Mouse (Mus musculus) cerebellum, adult 11-12 months (tissue): ENCODE measurements around the gene Osbpl3.

Experiments
- DNase-seq: peaks from one replicate; pipeline ENCODE4 v3.0.0; 2022

Gene Osbpl3

DNA sequence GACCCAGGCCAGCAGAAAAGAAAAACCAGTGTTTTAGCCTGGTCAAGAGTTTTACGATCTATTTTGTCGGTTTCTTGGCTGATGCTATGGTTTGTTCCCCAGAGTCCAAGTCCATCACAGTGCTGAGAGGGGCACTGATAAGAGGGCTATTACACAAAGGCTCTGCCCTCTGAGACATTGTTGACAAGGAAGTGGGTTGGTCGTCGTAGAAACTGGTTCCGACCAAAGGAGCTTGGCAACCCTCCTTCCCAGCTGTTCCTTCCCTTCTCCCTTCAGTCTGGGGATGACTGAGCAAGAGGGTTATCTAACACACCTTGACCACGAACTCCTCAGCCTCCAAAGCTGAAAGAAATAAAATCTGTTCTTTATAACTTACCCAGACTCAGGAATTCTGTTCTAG lies 192.3 kb downstream of the Osbpl3 start, which contains the start of gene Gsdme:
TSS of gene Gsdme (minus strand) at position 193 of the 400 bp plus-strand sequence.
- no peak for DNase-seq

DNA sequence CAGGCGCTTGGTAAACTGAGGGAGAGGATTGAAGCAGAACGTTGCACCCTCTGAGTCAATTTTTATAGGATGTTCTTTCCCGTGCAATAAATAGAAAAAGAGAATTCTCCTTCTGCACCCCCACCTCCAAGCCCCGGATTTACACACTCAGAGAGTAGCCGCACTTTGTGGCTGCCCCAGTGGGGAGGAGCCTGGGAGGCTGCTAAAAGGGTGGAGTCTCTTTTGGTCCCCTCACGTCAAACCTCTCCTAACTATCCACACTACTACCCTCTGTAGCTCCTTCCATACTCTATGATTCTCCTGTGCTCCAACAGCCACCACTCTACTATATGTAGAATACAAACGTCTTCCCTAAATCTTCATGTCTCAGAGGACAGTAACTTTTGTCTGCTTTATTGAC lies 193.7 kb downstream of the Osbpl3 start:
- DNase-seq: no peak

DNA sequence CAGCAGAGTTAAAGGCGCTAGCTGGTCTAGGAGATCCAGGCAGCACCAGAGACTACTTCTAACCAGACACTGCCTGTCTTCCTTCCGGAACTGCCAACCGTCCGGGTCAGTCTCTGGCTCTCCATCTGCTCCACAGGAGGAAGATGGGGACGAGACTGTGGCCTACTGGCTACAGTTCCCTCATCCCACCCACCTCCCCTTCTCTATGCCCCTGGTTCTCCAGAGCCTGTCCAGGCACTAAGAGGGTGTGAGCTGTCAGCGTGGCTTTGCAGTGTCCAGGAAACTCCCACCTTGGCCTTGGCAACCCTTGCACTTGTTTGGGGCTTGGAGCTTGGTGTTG lies 194.1 kb downstream of the Osbpl3 start:
- no peak for DNase-seq

DNA sequence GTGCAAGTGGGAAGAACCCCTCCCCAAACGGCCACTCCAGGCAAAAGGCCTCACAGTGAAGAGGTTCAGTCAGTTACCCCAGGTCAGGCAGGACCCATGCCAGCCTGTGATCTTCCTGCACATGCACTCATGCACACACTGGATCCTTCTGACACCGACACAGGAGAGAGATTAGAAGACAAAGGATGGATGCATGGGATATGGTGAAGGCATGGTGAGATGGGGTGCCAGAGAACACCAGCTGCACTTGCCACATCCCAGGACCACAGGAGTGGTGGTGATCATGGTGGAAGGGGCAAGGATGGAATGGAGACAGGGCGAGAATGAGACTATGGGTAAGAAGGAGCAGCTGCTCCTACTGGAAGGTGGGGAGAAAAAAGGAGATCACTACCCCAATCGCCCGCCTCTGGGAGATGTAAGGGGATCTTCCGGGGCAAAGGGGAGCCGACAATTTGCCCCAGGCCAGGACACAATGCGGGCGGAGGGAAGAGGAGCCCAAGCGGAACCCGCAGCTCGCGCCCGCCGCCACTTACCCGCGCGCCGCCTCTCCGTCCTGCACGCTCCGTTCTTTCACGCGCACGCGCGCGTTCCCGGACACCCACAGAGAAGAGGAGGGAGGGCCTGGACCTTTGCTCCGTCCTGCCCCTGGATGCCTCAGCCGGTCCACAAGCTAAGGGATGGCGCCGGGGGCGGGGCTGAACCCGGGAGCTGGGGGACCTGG lies 194.6 kb downstream of the Osbpl3 start:
- DNase-seq: peak; percentile 94

DNA sequence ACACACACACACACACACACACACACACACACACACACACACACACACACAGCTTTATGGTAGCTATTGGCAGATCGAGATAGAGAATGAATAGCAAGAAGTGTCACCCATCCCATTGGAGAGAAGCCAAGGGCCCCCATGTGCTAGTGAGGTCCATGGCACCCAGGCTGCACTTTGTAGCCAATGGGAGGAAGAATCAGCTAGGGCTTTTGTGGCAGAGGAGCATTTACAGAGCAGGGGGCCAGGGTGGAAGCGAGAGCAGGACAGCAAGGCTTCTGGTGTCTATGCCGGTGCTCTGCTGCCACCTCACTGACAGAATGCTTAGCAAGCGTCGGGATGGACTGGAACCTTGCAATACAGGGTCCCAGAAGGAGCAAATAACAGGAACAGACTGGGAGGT lies 200.6 kb downstream of the Osbpl3 start:
- DNase-seq: no peak

DNA sequence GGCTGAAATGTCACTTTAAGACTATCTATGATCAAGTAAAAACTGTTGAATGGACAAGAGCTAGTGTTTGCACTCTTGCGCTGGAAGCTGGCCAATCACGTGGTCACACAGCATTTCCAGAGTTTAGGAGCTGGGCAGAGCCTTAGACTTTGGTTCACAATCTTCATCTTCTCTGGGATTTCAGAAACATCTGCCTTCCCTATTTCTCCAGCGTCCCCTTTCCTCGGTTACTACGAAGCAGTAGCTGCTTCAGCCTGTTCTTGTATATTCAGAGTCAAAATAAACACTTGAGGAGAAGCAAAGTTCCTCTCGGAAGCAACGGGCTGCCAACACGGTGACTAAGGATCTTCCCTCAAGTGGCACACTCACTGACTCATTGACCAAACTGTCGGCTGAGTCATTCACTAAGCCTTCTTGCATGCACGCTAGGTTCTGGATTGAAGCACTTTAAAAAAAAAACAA lies 201.2 kb downstream of the Osbpl3 start:
- no peak for DNase-seq

DNA sequence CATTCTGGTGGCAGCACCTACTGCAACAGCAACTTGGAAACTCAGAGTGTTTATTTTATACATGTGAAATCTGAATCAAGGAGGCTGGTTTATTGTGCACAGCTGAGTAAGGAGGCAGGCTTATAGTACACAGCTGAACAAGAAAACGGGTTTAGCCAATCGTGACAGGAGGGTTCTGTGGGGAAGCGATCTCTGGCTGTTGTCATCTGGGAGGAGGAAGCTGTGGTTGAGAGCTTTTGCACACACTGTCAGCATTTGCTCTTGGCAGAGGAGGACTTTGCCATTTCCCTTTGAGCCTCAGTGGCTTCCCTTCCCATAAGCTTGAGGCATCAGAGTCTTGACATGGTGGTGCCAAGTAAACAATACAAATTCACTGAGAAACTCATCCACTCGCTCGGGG lies 203.3 kb downstream of the Osbpl3 start:
- no peak for DNase-seq

DNA sequence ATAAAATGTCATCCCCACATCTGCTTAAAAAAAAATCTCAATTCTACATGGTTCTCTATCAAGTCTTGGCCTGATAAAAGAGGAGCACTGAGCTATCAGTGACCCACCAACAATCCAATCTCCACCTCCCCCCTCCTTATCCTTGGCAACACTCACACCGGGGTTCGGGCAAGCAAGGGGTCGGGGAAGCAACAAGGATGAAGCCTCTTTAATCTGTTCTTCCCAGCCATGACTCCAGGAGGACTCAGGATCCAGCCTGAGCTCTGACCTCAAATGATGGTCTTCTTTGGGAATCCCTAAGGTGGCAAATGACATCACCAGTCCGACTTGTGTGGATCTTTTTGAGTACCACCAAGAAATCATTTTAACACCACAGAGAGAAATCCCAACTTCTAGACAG lies 208.2 kb downstream of the Osbpl3 start:
- no peak for DNase-seq

DNA sequence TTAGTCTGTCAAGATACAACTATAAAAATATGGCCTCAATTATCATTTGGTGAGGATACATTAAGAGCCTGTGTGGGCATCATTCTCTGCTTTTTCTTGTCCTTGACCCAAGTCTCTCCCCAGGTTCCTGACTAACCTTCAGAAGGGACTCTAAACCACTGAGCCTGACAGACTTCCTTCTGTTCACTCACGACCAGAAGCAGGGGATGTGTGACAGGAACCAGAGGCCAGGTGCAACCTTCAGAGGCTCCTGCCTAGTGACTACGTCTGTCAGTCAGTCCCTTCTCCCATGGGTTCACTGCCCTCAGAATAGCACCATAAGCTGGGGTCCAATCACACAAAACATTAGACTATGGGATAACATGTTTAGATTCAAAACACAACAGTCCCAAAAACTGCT lies 208.6 kb downstream of the Osbpl3 start:
- no peak for DNase-seq

DNA sequence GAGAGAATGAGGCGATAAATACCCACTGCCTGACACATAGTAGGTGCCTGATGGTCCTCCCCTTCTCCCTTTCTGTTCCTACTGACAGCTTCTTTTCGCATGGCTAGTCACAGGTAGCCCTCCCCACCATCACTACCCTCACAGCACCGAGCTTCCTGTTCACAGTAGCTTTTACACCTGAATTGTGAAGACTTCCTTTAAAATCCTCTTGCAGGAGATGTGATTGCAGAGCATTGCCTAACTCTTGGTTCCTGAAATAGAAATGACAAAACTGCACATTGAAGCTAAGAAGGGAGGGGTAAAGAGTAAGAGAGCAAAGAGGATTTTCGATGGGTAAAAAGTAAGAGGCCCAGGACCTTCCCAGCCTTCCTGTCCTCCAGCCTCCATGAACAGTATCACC lies 211.0 kb downstream of the Osbpl3 start:
- no peak for DNase-seq

DNA sequence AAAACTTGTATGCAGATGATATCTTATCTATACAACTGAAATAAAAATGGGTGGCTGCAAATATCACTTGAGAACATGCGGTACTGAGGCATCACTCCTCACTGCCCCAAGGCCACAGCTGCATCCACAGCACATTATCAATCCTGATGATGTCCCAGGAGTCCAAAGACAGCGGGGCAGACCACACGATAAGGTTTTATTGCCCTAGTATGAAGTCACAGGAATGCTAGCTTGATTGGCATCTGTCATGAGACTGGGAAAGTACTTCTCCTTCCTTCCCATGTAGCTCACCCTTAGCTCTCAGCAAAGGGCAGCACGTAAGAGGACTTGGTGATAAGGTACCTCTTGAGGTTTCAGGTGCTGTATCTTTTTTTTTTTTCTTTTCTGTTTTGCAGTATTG lies 211.9 kb downstream of the Osbpl3 start:
- no peak for DNase-seq
